Mouse (Mus musculus): ENCODE measurements around the gene Tmem100. TPM values are rescaled to one million over a fixed set of nuclear protein-coding genes. Genes with fewer than 3 reads are reported as not detected.

Tmem100 gene
- total RNA-seq, 2 experiments from 2014 or later, result 11.9 to 18.9 TPM

DNA sequence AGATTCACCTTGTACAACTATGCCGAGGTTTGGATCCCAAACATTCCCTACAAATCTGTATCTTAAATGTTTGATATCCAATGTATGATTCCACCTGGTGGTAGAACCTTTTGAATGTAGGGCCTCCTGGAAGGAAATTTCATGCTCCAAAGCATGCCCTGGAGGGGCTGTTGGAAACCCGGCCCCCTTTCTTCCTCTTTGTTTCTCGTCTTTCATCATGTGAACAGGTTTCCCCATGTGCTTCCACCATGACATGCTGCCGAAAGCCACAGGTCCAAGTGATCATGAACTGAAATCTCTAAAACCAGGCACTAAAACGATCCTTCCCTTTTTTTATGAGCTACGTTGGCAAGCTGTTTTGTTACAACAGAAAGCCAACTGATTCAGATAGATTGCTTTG is 16.5 kb upstream of the Tmem100 start:
- no peak for DNase-seq (ENCODE audit: low spot score)

DNA sequence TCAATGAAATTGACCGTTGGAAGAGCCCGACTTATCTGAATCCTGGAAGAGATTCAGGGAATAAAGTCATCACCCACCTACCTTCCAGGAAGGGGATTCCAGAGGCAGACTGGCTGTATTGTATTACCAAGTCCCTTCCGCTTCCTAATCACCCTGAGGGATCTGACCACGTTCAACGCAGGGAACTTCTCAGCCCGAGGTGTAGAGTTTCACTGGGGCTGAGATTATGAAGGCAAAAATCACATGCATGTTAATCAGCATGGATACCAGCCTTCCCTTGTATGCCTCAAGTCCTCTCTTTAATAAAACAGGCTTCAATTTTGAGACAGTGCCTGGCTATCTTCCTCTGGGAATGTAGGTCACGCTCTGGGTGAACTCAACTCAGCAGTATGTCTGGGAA is 14.9 kb upstream of the Tmem100 start:
- no peak for DNase-seq (ENCODE audit: low spot score)

DNA sequence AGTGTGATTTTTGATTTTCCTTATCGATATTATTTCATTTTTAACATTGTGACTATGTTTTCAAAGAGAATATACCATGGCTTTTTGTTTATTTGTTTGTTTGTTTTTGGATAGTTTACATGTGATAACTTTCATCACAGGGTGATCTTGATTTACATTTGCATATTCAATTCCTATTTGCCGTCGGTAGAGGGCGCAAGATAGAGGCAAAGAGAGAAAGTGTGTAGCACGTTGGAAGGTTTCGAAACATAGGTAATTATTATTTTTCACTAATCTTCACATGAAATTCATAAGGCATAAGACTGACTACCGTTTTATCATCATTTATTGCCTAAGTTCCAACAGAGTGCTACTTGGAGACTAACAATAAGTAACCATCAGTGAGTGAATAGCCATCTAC is 11.0 kb upstream of the Tmem100 start:
- no peak for DNase-seq (ENCODE audit: low spot score)

DNA sequence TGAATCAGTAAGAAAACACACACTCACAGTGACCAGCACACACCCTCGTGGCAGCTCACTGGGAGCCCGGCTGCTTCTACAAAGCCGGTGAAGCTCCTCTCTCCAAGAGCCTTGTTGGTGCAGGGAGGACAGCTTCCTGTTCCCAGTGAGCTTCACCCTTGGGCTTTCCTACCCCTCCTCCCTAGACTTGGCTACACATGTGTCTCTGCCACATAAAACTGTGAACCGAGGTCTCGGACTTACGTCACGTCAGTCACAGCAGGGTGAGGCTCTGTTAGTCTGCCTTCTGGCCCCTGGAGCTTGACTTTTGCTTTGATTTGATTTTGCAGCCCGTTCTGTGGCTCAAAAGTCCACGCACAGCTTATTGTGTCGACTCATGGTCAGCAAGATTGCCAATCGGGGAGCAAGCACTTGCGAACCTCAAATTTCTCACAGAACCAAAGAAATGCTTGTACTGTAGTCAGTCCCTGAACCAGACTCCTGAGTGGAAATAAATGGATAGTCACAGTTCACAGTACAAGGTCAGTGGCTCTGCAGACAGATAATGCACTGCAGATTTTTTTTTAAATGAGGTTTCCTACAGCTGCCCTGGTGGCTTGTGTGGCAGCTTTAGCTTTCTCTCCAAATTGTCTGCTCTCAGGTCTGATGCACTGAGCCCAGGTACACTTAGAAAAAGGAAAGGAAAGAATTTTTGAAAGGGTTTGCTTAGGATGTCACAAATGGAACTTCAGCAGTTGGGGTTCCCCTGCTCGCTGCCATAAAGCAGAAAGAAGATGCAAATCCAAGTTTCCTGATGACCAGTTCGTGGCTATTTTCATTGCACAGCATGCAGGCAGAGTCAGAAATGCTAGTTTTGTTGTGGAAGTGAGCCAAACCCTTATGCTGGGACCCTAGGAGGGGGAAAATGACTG is 4.0 kb upstream of the Tmem100 start:
- DNase-seq (ENCODE audit: low spot score), result peak; percentile 62

DNA sequence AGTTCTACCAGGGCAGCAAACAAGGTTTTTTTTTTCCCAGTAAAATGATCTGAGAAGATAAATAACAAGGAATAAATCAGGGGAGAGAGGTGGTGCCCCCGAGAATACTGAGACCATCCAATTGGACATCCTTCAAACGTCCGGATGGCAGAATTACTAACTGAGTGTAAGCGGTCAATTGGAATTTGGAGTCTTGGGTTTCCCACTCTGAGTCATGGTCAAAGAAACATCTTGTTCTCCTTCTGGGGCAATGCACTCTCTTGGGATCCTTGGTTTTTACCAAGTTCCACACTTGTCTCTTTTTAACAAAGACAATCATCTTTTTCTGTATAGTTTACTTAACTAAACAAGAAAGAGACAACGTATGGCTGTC is 3.4 kb upstream of the Tmem100 start:
- DNase-seq (ENCODE audit: low spot score), result peak; percentile 57

DNA sequence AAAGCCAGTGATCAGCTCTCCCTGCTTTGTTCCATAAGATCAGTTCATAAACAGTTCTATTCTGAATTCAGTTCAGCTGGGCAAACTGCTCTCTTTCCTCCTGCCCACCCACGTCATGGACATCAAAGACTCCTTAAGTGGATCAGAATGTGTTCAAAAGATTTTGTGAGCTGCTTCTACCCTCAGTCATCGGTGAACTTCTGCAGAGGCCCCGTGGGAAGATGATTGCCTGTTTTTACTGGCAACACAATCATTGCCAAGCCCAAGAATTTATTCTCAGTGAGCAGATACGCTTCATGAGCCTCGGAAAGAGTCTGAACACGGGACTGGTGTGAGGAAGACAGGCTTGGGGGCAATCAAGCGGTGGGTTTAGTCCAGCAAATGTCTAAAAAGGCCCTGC is 2.9 kb upstream of the Tmem100 start:
- no peak for DNase-seq (ENCODE audit: low spot score)

DNA sequence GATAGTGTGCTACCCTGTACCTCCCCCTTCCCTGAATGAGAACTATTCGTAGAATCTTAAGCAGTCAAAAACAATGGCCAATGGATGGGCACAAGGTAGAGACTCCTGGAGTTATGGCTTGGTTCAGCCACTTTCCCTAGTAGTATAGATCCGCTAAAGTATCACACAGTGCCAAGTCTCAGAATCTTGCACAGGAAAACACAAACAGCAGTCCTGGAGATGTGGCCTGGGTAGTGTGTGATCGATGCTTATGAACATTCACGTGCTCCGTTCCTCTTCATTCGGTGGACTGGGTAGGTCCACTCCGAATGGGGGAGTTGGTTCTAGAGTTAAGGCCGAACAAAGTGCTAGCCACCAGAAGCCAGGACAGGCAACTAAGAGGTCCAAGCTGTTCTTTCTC is 1.4 kb upstream of the Tmem100 start:
- DNase-seq (ENCODE audit: low spot score), result no peak

DNA sequence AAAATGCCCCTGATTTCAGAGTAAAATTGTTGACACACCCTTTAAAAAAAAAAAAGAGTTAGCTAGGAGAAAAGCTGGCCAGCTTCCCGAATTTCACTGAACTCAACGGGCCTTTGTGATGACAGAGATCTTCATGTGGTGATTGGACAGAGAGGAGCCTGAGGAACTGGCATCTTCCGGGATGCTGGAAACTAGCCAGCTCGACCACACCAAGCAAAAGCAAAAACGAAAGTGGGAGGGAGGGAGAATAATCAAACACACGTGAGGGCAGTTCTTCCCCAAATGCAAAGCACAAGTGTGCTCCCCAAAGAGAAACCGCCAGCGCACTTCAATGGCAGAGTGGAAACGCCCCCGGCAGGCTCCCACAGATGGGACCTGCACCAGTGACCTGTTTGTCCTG is 794 bp upstream of the Tmem100 start:
- peak; percentile 78 for DNase-seq (ENCODE audit: low spot score)

DNA sequence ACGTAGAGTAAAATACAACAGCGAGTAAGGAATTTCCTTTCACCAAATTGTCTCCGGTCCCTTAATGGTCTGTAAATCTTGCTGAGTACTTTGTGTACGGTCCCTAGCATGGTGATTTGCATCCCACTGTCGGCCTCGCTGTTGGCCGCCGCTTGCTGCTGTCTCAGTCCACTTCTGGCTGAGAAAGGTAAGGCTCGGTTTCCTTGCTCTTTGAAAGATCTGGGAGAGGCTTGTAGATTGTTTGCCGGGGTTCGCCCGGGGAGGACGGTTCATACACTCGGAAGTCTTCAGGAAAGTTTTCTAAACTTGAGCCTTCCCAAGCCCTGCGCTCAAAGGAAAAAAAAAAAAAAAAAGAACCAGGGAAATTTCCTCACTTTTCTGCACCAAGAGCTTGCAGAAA is 409 bp downstream of the Tmem100 start:
- DNase-seq (ENCODE audit: low spot score), result peak; percentile 65

DNA sequence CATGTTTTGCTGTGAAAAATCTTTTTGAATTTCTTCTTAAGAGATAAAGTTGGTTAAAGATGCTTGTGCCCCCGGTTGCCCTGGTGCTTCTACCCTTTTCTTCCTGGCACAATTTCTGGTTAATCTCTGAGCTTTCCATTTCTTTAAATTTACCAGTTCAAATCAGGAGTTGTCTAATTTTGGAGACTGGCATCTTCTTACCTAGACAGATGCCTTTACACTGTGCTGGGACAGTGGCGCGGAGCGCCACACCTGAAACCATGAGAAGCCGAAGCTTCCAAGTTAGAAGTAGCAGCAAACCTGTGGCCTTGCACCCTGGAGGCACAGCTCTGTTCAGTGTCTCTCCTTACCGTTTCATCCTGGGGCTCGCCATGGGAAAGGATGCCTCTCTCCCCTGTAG is 928 bp downstream of the Tmem100 start:
- DNase-seq (ENCODE audit: low spot score), result no peak

DNA sequence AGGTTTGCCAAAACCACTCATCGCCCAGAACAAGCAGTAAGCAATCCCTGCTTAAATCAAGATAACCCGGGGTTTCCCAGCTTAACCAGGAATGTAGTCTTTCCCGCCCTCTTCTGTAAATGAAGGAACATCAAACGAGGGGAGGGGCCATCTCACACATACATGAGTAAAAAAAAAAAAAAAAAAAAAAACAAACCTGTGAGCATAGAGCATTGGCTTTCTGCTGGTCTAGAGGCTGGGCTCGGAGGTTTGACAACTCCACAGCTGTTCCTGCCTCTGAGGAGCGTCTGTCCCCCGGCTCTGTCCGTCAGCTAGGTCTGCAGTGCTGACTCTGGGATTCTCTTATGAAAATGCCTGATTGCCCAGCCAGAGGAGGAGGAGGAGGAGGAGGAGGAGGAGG is 2.7 kb downstream of the Tmem100 start:
- DNase-seq (ENCODE audit: low spot score), result no peak

DNA sequence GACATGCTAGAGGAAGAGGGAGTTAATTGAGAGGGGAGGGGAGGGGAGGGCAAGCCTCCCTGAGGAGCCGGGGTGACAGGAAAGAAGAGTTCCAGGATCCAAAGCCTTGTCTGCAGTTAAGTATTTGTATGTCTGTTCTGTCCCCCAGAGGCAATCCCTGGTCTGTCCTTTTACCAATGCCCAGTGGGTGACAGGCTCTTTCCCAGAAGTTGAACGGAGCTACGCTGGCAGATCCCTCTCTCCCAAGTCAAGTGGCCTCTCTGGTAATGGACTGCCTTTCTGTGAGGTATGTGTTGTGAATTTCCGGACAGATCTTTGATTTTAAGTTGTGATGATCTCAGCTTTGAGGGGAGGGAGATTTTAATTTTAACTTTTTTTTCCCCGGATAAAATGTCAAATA is 3.3 kb downstream of the Tmem100 start:
- DNase-seq (ENCODE audit: low spot score), result no peak

DNA sequence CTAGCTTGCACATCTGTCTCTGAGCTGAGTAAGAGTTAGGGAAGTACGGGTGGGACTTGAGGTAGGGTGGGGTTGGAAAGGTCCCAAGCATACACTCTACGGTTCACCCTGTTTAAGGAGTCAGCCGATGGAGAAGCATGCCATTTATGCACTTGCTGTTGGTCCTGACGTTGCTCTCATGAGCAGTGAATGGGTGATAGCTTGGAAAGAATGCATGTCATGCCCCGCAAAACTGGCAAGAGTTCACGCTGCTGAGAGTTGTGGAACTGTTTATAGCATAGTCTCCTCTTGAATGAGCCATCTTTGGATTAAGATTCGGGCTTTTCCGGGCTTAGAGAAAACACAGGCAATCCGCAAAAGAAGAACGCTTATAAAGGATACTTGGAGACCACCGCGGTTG is 4.5 kb downstream of the Tmem100 start:
- DNase-seq (ENCODE audit: low spot score), result no peak

DNA sequence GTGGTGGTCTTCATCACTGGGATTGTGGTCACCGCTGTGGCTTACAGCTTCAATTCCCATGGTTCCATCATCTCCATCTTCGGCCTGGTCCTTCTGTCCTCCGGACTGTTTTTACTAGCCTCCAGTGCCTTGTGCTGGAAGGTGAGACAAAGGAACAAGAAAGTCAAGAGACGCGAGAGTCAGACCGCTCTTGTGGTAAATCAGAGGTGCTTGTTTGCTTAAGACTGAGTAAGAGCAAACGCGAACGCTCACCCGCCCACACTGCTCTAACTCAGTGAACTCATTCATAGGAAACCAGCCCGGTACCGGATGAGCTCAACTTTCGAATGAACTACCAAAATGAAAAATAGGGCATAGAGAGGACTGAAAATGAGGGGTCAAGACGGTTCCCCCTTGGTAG is 5.4 kb downstream of the Tmem100 start:
- no peak for DNase-seq (ENCODE audit: low spot score)

DNA sequence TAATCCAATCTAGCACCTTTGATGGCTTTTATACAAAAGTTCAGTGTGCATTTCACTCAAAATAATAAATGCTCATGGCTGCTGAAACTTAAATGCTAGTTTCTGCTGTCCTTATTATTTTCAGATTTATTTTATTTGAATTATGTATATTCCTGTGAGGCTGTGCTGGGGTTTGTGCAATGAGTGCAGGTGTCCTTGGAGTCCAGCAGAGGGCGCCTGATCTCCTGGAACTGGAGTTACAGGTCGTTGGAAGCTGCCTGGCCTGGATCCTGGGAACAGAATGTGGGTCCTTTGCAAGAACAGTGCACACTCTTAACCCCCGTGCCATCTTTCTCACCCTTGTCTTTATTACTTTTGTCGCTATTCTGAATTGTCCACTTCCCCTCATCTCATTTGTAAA is 6.3 kb downstream of the Tmem100 start:
- no peak for DNase-seq (ENCODE audit: low spot score)

DNA sequence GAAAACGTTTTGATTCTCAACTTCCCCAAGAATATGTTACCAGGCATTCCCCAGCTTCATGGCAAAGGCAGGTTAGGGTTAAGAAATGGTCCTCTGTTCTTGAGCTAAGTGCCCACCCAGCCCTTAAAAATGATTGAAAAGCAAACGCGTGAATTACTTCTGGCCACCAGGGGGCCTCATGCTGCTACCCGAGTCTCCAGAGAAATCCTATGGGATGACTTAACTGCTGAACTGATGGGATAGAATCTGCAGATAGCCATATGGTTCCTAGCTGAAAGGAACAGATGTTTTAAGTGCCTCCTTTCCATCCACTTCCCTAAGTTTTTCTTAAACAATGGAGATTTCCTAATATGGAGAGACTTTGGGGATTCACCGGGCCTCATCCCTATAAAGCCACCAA is 7.9 kb downstream of the Tmem100 start:
- no peak for DNase-seq (ENCODE audit: low spot score)

DNA sequence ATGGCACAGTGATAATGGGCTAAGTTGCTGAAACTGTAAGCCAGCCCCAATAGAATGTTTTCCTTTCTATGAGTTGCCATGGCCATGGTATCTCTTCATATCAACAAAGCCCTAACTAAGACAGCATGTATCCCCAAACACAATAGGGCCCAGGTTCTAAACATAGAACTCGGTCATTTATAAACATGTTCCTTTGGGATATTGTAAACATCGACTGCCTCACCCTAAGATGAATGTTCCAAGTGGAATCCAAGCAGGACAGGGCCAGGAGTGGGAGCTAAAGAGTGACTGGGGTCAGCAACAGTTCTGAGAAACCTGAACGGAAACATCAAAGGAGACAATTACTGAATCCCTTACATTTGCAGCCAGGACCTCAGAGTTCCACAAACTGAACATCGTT is 14.3 kb downstream of the Tmem100 start:
- DNase-seq (ENCODE audit: low spot score), result no peak

DNA sequence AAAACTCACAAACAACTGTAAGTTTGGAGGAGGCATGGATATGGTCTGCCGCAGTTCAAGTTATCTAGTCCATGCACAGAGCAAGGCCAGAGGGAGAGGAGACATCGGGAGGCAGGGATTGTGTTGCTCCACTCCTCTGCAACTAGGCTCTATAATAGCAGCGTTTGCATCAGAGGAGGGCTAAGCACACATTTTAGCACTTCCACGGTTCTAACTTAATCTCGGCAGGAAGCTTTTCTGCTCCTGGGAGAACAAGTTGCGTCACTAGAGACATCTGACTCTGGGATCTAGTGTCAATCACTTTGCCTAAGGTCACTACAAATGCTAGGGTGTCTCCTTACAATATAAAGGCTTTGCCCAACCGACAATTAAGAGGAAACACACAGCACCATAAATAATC is 16.1 kb downstream of the Tmem100 start:
- peak; percentile 64 for DNase-seq (ENCODE audit: low spot score)

DNA sequence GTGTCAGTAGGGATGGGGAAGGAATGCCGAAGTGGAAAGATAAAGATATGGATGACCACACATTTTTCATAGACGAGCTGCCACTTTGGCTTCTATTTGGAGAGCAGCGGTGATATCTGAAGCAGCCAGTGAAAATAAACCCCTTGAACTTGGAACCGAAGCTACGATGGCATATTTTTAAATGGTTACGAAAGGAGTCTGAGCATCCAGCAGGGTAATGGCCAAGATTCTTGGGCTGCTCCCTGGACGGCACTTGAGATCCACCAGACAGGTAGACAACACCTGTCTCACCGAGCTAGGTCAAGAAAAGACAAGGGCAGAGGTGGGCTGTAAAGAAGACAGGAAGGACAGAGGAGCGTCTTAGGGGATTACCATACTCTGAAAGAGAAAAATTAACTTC is 17.1 kb downstream of the Tmem100 start:
- peak; percentile 70 for DNase-seq (ENCODE audit: low spot score)

DNA sequence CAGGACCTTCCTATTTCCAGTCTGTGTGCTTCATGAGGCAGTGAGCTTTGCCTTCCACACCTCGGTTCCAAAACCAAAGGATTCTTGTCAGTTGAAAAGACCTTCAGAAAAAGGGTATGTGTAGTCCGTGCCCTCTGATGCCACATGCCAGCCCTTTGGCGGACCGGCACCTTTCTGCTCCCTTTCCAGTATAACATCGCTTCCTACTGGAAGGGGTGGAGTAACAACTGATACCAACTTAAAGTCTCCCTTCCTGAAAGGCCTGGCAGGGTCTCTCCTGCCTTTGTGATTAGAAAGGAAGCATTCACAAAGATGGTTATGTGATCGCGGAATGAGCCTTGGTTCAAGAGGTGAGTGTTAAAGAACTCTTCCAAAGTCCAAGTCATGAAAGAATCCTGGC is 19.9 kb downstream of the Tmem100 start:
- DNase-seq (ENCODE audit: low spot score), result no peak

DNA sequence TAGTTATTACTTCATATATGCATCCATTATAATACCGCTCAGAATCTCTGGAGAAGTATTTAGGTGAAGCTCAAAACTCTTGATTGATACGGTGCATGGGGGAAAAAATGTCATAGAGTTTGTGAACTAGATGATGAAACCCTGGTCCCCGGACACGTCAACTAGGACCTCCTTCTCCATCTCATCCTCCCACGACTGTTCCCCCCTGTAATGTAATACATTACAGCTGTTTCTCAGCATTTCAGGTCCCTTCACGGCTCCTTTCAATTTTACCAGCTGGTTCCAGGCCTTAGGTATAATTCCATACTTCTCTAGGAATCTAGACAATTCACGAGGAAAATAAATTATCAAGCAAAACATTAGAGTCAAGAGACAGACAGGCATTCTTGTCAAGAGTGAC is 22.6 kb downstream of the Tmem100 start:
- DNase-seq (ENCODE audit: low spot score), result no peak

DNA sequence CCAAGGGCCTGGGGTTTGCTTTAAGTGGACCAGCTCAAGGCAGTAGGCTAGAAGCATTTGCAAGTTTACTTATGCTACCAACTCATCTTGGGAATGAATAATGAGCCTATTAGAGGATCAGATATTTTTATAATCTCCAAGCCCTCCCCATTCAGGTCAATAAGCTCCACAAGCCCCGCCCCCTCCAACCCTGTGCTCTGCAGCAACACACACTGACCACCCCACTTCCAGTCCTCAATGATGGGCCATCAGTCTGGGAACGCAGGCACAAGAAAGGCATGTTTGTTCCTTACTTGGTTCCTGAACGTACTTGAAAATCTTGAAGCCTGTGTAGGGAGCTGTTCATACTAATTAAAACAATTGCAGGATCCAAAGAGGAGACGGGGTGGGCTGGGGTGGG is 23.7 kb downstream of the Tmem100 start:
- DNase-seq (ENCODE audit: low spot score), result no peak

DNA sequence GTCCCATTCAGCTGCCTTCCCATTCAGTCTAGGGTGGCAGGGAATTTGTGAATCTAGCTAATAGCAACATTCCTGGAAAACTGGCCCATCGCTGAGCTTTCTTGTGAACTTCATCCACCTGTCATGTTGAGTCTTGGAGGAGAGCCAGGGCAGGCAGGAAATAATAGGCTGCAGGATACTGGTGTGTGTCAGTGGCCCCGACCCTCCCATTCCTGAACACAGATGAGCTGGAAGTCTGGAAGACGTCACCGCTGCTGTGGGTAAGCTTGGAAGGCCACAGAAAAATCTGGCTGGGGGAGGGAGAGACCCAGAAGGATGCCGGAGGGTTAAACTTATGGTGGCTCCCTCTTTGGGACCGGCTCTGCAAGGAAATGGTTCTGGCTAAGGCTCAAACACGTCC is 24.3 kb downstream of the Tmem100 start:
- no peak for DNase-seq (ENCODE audit: low spot score)

DNA sequence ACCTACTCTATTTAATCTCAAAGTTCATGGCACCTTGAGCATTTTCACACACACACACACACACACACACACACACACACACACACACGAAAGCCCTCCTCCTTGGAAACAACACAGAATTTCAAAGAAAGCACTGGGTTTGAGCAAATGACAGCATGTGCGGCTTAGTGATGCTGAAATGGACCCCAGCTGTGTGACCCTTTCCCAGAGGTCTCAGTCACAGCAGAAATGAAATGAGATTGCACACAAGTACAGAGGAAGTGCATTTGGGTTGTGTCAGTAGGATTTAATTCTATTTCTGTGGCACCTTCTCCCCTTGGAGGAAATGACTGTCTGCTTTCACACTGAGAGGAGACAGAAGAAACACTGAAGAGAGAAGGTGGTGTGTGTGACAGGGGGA is 26.9 kb downstream of the Tmem100 start:
- DNase-seq (ENCODE audit: low spot score), result no peak
